Mouse (Mus musculus) monocyte, adult 59 days (primary cell): ENCODE measurements around the gene Klrc3. TPM values are rescaled to one million over a fixed set of nuclear protein-coding genes. Genes with fewer than 3 reads are reported as not detected.

Source experiments
- total RNA-seq, 2 experiments: library from RNA; stranded (reverse); gene quantifications; one replicate each; pipeline ENCODE4 v1.2.4; 2023

Klrc3 gene
- not detected for total RNA-seq

GRCm38 (mm10) chr6:129643237-129643636 lies at the start of gene Klrc3:
TSS of gene Klrc3 (minus strand) at chr6:129643337.

GRCm38 (mm10) chr6:129678873-129679272 lies 35.7 kb upstream of the Klrc3 start, which contains the start of gene Klrc1:
TSS of gene Klrc1 (minus strand) at chr6:129678973.

GRCm38 (mm10) chr6:129660589-129660988 lies 17.5 kb upstream of the Klrc3 start, which contains the start of gene Klrc2:
TSS of gene Klrc2 (minus strand) at chr6:129660689.

GRCm38 (mm10) chr6:129623735-129624134 lies 19.4 kb downstream of the Klrc3 start, which contains the start of gene Klrk1:
TSS of gene Klrk1 (minus strand) at chr6:129623864.

GRCm38 (mm10) chr6:129591508-129591907 lies 51.6 kb downstream of the Klrc3 start, which contains the start of gene Klrd1:
TSS of gene Klrd1 (plus strand) at chr6:129591782.

Other genes with a start within 250 kb of the Klrc3 start
- gene Clec1b, start 246.0 kb downstream of the Klrc3 start, total RNA-seq = 10 to 100 TPM; 11.0 to 19.1 TPM
- gene Clec9a, start 234.5 kb downstream of the Klrc3 start, total RNA-seq = 10 to 100 TPM in 1 of 2 experiments, 1 to 10 TPM in 1; 7.8 to 20.6 TPM
- gene Clec1a, start 191.3 kb downstream of the Klrc3 start, total RNA-seq = 1 to 10 TPM in 1 of 2 experiments, under 1 TPM in 1; 0.58 to 1.5 TPM
- 1 to 10 TPM; 1.7 to 3.1 TPM for gene Olr1, start 136.2 kb downstream of the Klrc3 start, total RNA-seq
- gene Tmem52b, start 130.8 kb downstream of the Klrc3 start, total RNA-seq = 1 to 10 TPM in 1 of 2 experiments, not detected in 1; 1.4 TPM
- 10 to 100 TPM; 63.8 to 74.3 TPM for gene Gabarapl1, start 110.2 kb downstream of the Klrc3 start, total RNA-seq
- gene Klre1, start 65.4 kb downstream of the Klrc3 start, total RNA-seq = not detected
- 10 to 100 TPM in 1 of 2 experiments, 1 to 10 TPM in 1; 9.9 to 12.7 TPM for gene Klrd1, start 51.6 kb downstream of the Klrc3 start, total RNA-seq
- 10 to 100 TPM; 16.5 to 20.0 TPM for gene Klrk1, start 19.5 kb downstream of the Klrc3 start, total RNA-seq
- gene Klrc2, start 17.4 kb upstream of the Klrc3 start, total RNA-seq = under 1 TPM in 1 of 2 experiments, not detected in 1; 0.30 TPM
- 1 to 10 TPM; 1.5 to 2.3 TPM for gene Klrc1, start 35.6 kb upstream of the Klrc3 start, total RNA-seq
- 1 to 10 TPM; 1.6 to 2.6 TPM for gene Klri1, start 73.8 kb upstream of the Klrc3 start, total RNA-seq
- under 1 TPM; 0.68 to 0.76 TPM for gene Klri2, start 97.1 kb upstream of the Klrc3 start, total RNA-seq
- gene Gm156, start 140.9 kb upstream of the Klrc3 start, total RNA-seq = not detected
- gene Gm17631, start 219.3 kb upstream of the Klrc3 start, total RNA-seq = not detected
- 1 to 10 TPM; 3.4 to 3.6 TPM for gene Klra17, start 233.3 kb upstream of the Klrc3 start, total RNA-seq